Mouse (Mus musculus): ENCODE results near the gene Olfr126. TPM values are rescaled to one million over a fixed set of nuclear protein-coding genes. Genes with fewer than 3 reads are reported as not detected.

Olfr126 gene
- not detected for polyA plus RNA-seq (2014; fragmentation: Illumina TruSeq; extraction: RNeasy Lipid Tissue Mini Kit (QIAGEN cat#74804); ENCODE audit: low read depth, low replicate concordance)

GRCm38 (mm10) chr17:37847183-37847582, at the start of gene Olfr126:
Gene Olfr126 (plus strand): TSS chr17:37847483.

GRCm38 (mm10) chr17:37799588-37799987, 47.7 kb upstream of the Olfr126 start, which contains the start of gene Olfr124:
Gene Olfr124 (plus strand): TSS chr17:37799888.

GRCm38 (mm10) chr17:37832649-37833048, 14.6 kb upstream of the Olfr126 start, which contains the start of gene Olfr125:
Gene Olfr125 (plus strand): TSS chr17:37832949.

GRCm38 (mm10) chr17:37900137-37900536, 52.9 kb downstream of the Olfr126 start, which contains the start of gene Olfr127:
Gene Olfr127 (plus strand): TSS chr17:37900437.

Other genes with a start within 250 kb of the Olfr126 start
- not detected for gene Olfr115, start 220.4 kb upstream of the Olfr126 start, polyA plus RNA-seq (2014; fragmentation: Illumina TruSeq; extraction: RNeasy Lipid Tissue Mini Kit (QIAGEN cat#74804); ENCODE audit: low read depth, low replicate concordance)
- not detected for gene Olfr116, start 220.3 kb upstream of the Olfr126 start, polyA plus RNA-seq (2014; fragmentation: Illumina TruSeq; extraction: RNeasy Lipid Tissue Mini Kit (QIAGEN cat#74804); ENCODE audit: low read depth, low replicate concordance)
- gene Olfr117, start 183.7 kb upstream of the Olfr126 start, polyA plus RNA-seq (2014; fragmentation: Illumina TruSeq; extraction: RNeasy Lipid Tissue Mini Kit (QIAGEN cat#74804); ENCODE audit: low read depth, low replicate concordance): not detected
- gene Olfr118, start 180.5 kb upstream of the Olfr126 start, polyA plus RNA-seq (2014; fragmentation: Illumina TruSeq; extraction: RNeasy Lipid Tissue Mini Kit (QIAGEN cat#74804); ENCODE audit: low read depth, low replicate concordance): not detected
- not detected for gene Olfr119, start 150.9 kb upstream of the Olfr126 start, polyA plus RNA-seq (2014; fragmentation: Illumina TruSeq; extraction: RNeasy Lipid Tissue Mini Kit (QIAGEN cat#74804); ENCODE audit: low read depth, low replicate concordance)
- not detected for gene Olfr120, start 125.7 kb upstream of the Olfr126 start, polyA plus RNA-seq (2014; fragmentation: Illumina TruSeq; extraction: RNeasy Lipid Tissue Mini Kit (QIAGEN cat#74804); ENCODE audit: low read depth, low replicate concordance)
- not detected for gene Olfr121, start 98.6 kb upstream of the Olfr126 start, polyA plus RNA-seq (2014; fragmentation: Illumina TruSeq; extraction: RNeasy Lipid Tissue Mini Kit (QIAGEN cat#74804); ENCODE audit: low read depth, low replicate concordance)
- not detected for gene Olfr122, start 78.9 kb upstream of the Olfr126 start, polyA plus RNA-seq (2014; fragmentation: Illumina TruSeq; extraction: RNeasy Lipid Tissue Mini Kit (QIAGEN cat#74804); ENCODE audit: low read depth, low replicate concordance)
- not detected for gene Olfr123, start 54.0 kb upstream of the Olfr126 start, polyA plus RNA-seq (2014; fragmentation: Illumina TruSeq; extraction: RNeasy Lipid Tissue Mini Kit (QIAGEN cat#74804); ENCODE audit: low read depth, low replicate concordance)
- not detected for gene Olfr124, start 47.6 kb upstream of the Olfr126 start, polyA plus RNA-seq (2014; fragmentation: Illumina TruSeq; extraction: RNeasy Lipid Tissue Mini Kit (QIAGEN cat#74804); ENCODE audit: low read depth, low replicate concordance)
- gene Olfr125, start 14.5 kb upstream of the Olfr126 start, polyA plus RNA-seq (2014; fragmentation: Illumina TruSeq; extraction: RNeasy Lipid Tissue Mini Kit (QIAGEN cat#74804); ENCODE audit: low read depth, low replicate concordance): not detected
- not detected for gene Olfr127, start 53.0 kb downstream of the Olfr126 start, polyA plus RNA-seq (2014; fragmentation: Illumina TruSeq; extraction: RNeasy Lipid Tissue Mini Kit (QIAGEN cat#74804); ENCODE audit: low read depth, low replicate concordance)
- gene Olfr128, start 73.1 kb downstream of the Olfr126 start, polyA plus RNA-seq (2014; fragmentation: Illumina TruSeq; extraction: RNeasy Lipid Tissue Mini Kit (QIAGEN cat#74804); ENCODE audit: low read depth, low replicate concordance): not detected
- not detected for gene Olfr761, start 105.6 kb downstream of the Olfr126 start, polyA plus RNA-seq (2014; fragmentation: Illumina TruSeq; extraction: RNeasy Lipid Tissue Mini Kit (QIAGEN cat#74804); ENCODE audit: low read depth, low replicate concordance)
- gene Olfr129, start 212.6 kb downstream of the Olfr126 start, polyA plus RNA-seq (2014; fragmentation: Illumina TruSeq; extraction: RNeasy Lipid Tissue Mini Kit (QIAGEN cat#74804); ENCODE audit: low read depth, low replicate concordance): not detected
- not detected for gene Olfr130, start 216.4 kb downstream of the Olfr126 start, polyA plus RNA-seq (2014; fragmentation: Illumina TruSeq; extraction: RNeasy Lipid Tissue Mini Kit (QIAGEN cat#74804); ENCODE audit: low read depth, low replicate concordance)
- gene Olfr131, start 241.2 kb downstream of the Olfr126 start, polyA plus RNA-seq (2014; fragmentation: Illumina TruSeq; extraction: RNeasy Lipid Tissue Mini Kit (QIAGEN cat#74804); ENCODE audit: low read depth, low replicate concordance): not detected

Measured in adrenal gland, adult 10 weeks (tissue).